Mouse (Mus musculus) cerebellum, adult 9-10 months (tissue): ENCODE measurements at regions not wholly inside any gene's neighbourhood (a gene's known extent, or its start where the extent isn't known, plus 50 kb on each side); places are given as distances from the start of the nearest gene placed in this dataset.

Experiments used
- DNase-seq: peaks from one replicate; pipeline ENCODE4 v3.0.0; 2022

- no peak for DNase-seq
These were observed 182.8 kb downstream of the Rdh14 start for GRCm38 (mm10) chr12:10573381-10573780.

- no peak for DNase-seq
These were observed 192.5 kb downstream of the Rdh14 start for GRCm38 (mm10) chr12:10582840-10583614.

GRCm38 (mm10) chr12:10584026-10584425 is 193.5 kb downstream of the Rdh14 start:
- DNase-seq, result no peak

DNA sequence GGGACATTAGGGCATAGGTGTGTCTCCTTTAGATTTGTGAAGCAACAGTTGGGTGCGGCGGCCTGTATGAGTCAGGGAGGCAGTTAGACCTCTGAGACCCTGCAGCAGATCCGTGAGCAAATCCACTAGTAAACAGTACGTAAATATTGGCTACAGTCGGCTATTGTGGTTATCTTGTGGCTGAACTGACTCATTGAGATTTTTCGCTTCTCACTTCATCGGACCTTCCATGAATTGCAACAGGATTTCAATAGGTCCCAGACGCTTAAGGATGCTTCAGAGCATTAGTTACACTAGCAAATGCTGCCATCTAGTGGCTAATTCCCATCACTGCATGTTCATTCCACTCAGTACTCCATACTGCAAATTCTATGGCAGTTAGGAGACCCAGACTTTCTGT is 199.0 kb downstream of the Rdh14 start:
- peak; percentile 59 for DNase-seq

- DNase-seq, result peak; percentile 22
These were observed 207.6 kb downstream of the Rdh14 start for GRCm38 (mm10) chr12:10597976-10598746.

GRCm38 (mm10) chr12:10600111-10600510 is 209.5 kb downstream of the Rdh14 start:
- DNase-seq, result no peak

DNA sequence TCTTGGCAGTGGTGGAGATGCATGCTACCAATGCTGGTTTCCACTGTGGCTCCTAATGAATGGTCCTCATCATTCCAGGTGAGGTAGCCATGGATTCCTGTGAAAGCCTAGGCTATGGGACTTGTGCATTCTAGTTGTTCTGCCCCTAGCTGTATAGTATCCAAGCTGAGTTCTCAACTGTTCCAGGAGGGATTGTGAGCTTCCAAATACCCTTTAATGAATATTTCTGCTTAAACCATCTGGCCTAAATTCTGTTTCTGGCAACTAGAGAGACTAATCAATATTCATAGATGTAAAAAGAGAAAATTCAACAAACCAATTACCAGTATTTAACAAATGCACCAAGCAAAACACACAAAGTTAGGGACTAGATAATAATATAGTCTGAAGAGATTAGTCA is 227.7 kb downstream of the Rdh14 start:
- no peak for DNase-seq

DNA sequence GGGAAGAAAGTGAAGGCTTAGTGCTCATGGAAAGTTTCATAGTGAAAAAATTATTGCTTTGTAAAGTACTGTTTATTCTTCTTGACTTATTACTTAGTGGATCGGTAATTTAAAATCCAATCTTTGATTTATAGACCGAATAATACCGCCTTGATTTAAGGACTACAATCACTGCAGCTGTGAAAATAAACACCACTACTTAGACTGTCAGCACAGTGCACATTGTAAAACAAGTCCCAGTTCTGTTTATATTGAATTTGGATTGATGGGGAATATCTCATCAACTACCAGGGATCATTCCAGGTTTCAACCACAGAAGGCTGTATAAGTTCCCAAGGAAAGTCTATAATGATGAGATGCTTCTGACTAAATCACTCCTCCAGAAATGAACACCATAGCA is 230.0 kb downstream of the Rdh14 start:
- DNase-seq, result no peak

- peak; percentile 48 for DNase-seq
These were observed 248.0 kb downstream of the Rdh14 start for GRCm38 (mm10) chr12:10638591-10638990.

GRCm38 (mm10) chr12:10654466-10655184 is 264.1 kb downstream of the Rdh14 start:
- DNase-seq, result peak; percentile 72

DNA sequence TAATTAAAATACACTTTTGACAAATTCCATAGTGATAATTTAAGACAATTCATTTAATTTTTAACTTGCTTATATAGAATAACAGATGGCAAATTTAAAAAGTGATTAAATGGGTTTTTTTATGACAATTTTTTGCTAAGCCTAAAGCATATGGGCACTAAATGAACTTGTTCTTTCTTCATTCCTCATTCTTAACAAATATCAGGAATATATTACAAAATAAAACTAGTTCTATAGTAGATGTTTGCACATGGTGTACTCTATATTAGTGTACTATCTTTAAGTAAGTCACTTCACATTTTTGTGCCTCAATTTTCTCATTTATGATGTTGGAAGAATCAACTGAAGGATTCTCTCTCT is 264.6 kb downstream of the Rdh14 start:
- no peak for DNase-seq

DNA sequence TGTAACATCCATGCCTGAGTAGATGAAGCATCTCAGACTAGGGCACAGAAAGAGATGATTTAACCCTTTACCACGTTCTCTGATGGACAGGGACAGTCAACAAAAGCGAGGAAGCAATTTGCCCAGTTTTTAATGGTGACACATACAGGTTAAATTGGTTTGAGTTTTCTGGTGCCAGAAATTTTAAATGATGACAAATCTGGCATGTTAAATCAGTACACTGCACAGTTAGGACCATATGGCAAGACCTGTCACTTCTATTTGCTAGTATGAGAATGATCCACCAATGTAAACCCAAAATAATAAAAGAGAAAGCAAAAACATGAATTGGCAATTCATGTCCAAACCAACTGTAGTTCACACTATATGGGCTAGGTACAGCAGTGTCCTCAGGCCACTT is 268.3 kb downstream of the Rdh14 start:
- no peak for DNase-seq

GRCm38 (mm10) chr12:10686747-10687146 is 296.2 kb downstream of the Rdh14 start:
- no peak for DNase-seq
